Mouse (Mus musculus) adrenal gland, adult 2 months (tissue): ENCODE measurements at regions not wholly inside any gene's neighbourhood (a gene's known extent, or its start where the extent isn't known, plus 50 kb on each side); places are given as distances from the start of the nearest gene placed in this dataset.
A peak's percentile ranks its signal among the peaks of the same experiment; 100 is the strongest.
"Not testable (repeated sequence)": the region's sequence is repeated elsewhere in the genome, so short reads cannot be mapped to it uniquely, and the experiment has no call there.

ENCODE experiments used
- DNase-seq: peaks from one replicate; pipeline ENCODE4 v3.0.0; 2021
- microRNA-seq, 2 experiments: library from miRNA; unstranded; fragments of <30 nt; microRNA quantifications; one replicate each; pipeline ENCODE4 v1.2.0; 2021

DNA sequence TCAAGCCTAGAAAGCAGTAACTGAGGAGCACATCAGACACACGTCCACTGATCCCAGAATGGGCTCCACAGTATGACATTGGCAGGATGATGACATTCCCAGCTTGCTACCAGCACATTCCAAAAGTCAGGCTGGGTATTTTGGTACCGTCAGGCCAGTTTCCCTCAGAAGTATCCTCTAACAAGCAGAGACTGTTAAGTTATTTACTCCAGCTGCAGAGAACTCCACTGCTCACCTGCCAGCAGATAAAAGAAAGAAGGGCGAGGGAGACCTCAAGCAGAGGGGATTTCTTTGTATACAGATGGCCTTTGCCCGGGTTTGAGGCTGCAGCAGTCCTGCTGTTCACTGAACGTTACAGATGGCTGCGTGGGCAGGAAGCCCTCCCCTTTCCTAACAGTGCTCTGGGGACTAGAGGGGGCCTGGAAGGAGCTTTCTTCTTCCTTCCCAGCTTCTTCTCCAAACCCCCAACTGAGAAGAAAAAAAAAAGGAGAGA lies 175.2 kb upstream of the Meox2 start:
- DNase-seq = no peak

DNA sequence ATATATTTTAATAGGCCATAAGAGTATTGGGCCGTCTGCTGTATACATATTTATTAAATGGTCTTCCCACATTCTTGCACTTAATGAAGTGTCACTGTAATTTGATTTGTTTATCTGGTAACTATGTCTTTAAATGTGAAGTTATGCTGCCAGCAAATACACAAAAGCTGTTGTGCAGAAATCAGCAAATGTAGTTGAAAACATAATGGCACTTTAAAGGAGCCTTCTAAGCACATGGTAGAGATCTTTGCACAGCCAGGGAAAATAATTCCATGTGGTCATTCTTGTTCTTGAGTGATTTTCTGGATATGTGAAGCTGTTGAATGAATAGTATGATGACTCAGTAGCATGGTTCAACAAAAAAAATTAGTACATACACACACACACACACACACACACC lies 164.4 kb upstream of the Meox2 start:
- DNase-seq = no peak

GRCm38 (mm10) chr12:36945964-36946363 lies 162.4 kb upstream of the Meox2 start:
- peak; percentile 37 for DNase-seq

DNA sequence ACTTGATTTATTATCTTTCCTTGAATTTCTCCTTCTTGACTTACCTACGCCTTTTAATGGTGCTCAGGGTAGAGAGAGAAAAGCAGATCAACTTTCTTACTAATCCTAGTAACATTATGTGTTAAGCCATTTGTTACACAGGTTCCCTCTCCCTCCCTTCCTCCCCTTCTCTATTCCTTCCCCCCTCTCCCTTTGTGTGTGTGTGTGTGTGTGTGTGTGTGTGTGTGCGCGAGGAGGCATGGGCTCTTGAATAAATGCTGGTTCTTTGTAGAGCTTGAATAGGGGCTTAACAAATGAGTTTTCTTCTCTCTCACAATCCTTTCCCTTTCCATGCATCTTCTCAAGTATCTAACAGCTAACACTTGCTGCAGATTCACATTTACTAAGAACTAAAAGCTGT lies 160.4 kb upstream of the Meox2 start:
- no peak for DNase-seq

- DNase-seq = no peak
These were observed 159.1 kb upstream of the Meox2 start for GRCm38 (mm10) chr12:36949096-36949738.

- no peak for DNase-seq
These were observed 133.8 kb upstream of the Meox2 start for GRCm38 (mm10) chr12:36974432-36975094.

DNA sequence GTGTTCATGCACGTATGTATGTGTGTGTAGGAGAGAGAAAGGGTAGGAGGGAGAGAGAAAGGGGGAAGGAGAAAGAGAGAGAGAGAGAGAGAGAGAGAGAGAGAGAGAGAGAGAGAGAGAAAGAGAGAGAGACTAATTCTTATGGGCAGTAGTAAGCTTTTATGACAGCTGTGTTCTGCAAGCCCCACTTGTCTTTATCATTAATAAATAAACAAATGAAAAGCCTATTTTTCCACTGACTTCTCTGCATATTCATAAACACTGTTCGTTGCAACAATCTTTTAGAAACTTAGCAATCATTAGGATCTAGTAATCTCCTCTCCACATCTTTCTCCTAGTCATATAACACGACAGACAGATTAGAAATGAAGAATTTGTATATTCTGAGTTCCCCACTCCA lies 131.2 kb upstream of the Meox2 start:
- DNase-seq = no peak

DNA sequence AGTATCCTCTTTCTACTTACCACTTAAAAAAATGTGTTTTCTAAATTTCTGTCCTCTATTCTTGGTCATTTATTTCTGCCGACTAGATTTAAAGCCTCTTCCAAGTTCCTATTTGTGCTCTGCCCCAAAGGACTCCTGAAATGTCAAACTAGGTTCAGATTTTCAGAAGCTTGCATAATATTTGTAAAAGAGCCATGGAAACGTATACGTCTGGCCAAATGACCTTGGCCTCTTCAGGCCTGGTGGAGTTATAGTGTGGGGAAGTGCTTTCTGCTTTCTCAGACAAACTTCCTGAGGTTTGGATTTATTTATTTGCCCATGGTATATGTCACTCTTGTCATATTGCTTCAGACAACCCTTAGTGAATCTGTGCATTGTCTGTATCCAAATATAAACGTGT lies 117.2 kb upstream of the Meox2 start:
- DNase-seq = no peak

GRCm38 (mm10) chr12:36991970-36992369 lies 116.4 kb upstream of the Meox2 start:
- no peak for DNase-seq

GRCm38 (mm10) chr12:37001401-37001800 lies 106.9 kb upstream of the Meox2 start:
- no peak for DNase-seq

- no peak for DNase-seq
These were observed 103.1 kb upstream of the Meox2 start for GRCm38 (mm10) chr12:37005262-37005661.

GRCm38 (mm10) chr12:37010306-37010705 lies 98.0 kb upstream of the Meox2 start:
- no peak for DNase-seq

DNA sequence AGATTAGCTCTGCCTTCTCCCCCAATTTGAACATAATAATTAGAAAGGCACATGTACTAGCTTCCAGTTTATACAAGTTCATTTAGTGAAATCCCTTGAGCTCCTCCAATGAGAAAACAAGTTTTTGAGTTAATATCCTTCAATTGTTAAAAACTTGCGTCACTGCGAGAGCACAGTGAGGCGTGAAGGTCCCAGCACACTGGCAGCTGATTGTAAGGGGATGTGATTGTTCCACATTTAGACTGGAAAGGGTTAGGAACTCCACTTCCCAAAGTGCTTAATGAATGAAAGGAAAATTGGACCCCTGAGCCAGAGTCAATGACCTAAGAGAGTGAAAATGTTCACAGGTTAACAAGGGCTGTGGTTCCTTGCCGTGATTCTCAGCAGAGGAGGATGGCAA lies 93.9 kb upstream of the Meox2 start:
- DNase-seq = no peak

DNA sequence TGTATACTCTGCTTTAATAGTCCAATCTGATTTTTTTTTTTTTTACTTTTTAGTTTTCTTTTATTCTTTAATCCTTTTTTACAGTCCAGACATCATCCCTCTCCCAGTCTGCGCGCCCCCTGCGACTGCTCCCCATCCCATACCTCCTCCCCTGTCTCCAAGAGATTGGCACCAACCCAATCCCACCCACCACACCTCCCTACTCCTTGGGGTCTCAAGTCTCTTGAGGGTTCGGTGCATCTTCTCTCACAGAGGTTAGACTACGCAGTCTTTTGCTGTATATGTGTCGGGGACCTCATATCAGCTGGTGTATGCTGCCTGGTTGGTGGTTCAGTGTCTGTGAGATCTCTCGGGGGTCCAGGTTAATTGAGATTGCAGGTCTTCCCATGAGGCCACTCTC lies 93.4 kb upstream of the Meox2 start:
- not testable (repeated sequence) for DNase-seq

DNA sequence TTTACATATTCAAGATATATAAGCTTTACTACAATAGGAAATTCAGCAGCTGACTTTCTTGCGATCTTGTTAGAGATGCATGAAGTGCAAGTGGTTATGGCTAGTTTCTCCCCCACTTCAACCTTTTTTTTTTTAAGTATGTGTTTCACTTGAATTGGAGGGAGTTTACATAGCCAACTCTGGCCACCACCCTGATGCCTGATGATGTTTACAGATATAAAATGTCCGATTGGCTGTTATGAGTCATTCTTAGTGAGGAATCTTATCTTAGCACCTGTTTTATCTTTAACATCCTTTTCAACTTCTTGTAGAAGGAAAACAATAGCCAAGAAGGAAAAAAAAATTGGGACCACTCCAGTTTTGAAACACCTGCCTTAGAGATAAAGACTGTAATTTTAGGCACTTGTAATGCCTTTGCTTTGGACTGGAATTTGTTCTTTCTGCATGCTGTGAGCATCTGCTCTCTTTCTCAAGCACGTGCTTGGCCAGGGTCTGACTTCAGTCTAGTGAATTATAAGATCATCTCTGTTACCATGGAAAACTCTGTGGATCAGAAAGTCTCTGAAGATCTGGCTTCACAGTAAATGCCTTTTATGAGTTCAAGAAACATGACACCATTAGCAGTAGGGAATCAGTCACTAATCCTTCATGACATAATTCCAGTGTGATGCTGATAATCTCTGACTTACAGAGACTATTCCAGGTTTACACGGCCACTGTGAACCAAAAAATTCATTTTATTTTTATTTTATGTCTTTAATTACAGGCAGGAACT lies 92.7 kb upstream of the Meox2 start:
- DNase-seq = no peak

DNA sequence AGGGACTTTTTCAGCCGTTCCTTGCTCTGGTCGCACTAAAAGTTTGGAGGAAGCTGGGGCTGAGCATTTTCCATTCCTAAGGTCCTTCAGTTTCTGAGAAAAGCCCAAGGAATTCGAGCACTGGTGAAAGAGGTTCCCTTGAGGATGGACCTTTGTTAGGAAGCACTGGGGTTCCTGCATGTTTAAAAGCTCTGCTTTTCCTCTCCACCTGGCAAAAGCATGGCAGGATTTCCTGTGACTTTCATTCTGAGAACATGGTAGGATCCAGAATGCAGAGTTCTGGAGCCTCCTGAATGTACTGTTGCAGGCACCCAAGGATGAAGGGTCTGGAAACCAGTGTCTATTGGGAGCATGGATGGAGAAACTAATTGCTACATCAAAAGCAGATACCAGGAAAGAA lies 61.1 kb upstream of the Meox2 start:
- no peak for DNase-seq

DNA sequence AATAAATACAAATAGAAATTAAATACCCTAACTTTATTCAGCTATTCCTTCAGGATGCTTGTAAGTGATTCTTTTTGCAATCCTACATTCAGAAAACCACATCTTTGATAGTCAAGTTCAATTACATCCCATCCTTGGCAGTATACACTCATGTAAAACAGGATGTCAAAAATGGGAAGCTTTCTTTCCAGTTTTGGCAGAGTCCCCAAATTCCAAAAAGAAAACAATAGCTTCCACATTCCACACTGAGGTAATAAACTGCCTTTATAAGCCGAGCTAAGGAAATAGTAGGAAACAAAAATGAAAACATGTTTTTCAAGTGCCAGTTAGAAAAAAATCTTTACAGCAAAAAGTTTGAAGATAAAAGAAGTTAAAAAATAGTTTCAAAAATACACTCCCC lies 57.7 kb upstream of the Meox2 start:
- no peak for DNase-seq

GRCm38 (mm10) chr12:37057411-37057810 lies 50.9 kb upstream of the Meox2 start:
- DNase-seq = no peak

Small RNAs in the stretch of these regions (microRNA-seq; reads per million reads assigned to microRNA genes)
- gene Gm44326 = 0 reads per million in 2 experiments
- 107 to 115 reads per million in 2 experiments for gene Mir5099
